8 mouse cellular contexts compared by ENCODE assay signal in the genomic region with DNA sequence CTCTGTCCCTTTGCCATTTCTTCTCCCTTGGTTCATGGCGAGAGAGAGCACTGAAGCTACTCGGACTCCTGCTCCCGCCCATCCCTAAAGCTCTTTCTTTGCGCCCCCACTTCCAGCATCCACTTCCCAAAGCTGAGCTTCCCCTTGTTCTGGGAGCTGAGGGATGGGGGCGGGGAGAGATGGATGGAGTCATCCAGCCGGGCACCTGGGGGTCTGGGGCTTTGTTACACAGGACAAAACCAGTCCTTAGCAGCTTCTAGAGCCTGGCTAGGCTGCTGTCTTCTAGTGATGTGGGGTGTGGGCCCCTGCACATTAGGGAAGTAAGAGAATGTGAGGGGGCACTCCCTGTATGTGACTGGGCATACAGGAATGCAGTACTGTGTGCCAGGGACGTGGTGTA. TPM values are rescaled to one million over a fixed set of nuclear protein-coding genes. Genes with fewer than 3 reads are reported as not detected.
DNase-seq lines count a peak whose midpoint lies in the region; ATAC-seq and TF ChIP-seq lines count a peak whose summit lies in the region.

No protein-coding gene starts in this region.

- intact Hi-C loops in heart, postnatal 14 days (cut with DNase I), result no loop called here

- no peak for TF ChIP-seq CTCF in stomach, postnatal 0 days (IDR thresholded peaks at IDR 0.05; ENCODE audit: low read depth)

- no peaks in the 10 kb centered on the region for H3K4me1 ChIP-seq in heart, embryonic 13.5 days
- H3K4me1 ChIP-seq in ES-E14 (ENCODE audit: control insufficient read depth in 2 of 2, insufficient read depth in 2 of 2, low read length in 2 of 2, poor library complexity in 1 of 2), result peaks cover 0 to 2% of the 10 kb centered on the region in 2 experiments; a peak in 1 of 4 replicates
- no peaks in the 10 kb centered on the region for H3K4me1 ChIP-seq in limb, embryonic 11.5 days (ENCODE audit: control insufficient read depth, insufficient read depth, low read length)
- H3K4me1 ChIP-seq in stomach, postnatal 0 days (replicated peaks; ENCODE audit: control insufficient read depth, insufficient read depth), result no peaks in the 10 kb centered on the region

- no peak for ATAC-seq in heart, embryonic 13.5 days (ENCODE audit: extremely low read depth, insufficient number of reproducible peaks, low FRiP score, low TSS enrichment)
- ATAC-seq in limb, embryonic 11.5 days (ENCODE audit: insufficient number of reproducible peaks, low FRiP score, low TSS enrichment, low read depth), result peak; percentile 62
- ATAC-seq in stomach, postnatal 0 days (ENCODE audit: low FRiP score, low TSS enrichment), result peak; percentile 54; the same call in 1 of the 2 replicates

- peaks cover 25% of the 10 kb centered on the region for H3K27me3 ChIP-seq in heart, embryonic 13.5 days (replicated peaks)
- peaks cover 16% of the 10 kb centered on the region; the same call in 1 of the 2 replicates for H3K27me3 ChIP-seq in limb, embryonic 11.5 days (ENCODE audit: control insufficient read depth, insufficient read depth, low read length)
- H3K27me3 ChIP-seq in stomach, postnatal 0 days (ENCODE audit: control insufficient read depth, insufficient read depth, low read length), result no peaks in the 10 kb centered on the region

- H3K4me3 ChIP-seq in heart, embryonic 13.5 days, result peak overlapping the region; percentile 48
- H3K4me3 ChIP-seq in ES-E14 (ENCODE audit: insufficient read depth in 1 of 2, low read depth in 1 of 2, low read length in 2 of 2, poor library complexity in 1 of 2, severe bottlenecking in 1 of 2), result peak overlapping the region; percentile 54 to 60
- H3K4me3 ChIP-seq in limb, embryonic 11.5 days (ENCODE audit: low read depth, low read length), result peak overlapping the region; percentile 31
- peak overlapping the region; percentile 28 for H3K4me3 ChIP-seq in stomach, postnatal 0 days (ENCODE audit: low read depth, low read length)

- H3K9ac ChIP-seq in heart, embryonic 13.5 days, result peak overlapping the region; percentile 69
- no peak overlapping the region for H3K9ac ChIP-seq in ES-E14 (ENCODE audit: insufficient read depth, low read depth, low read length, poor library complexity, severe bottlenecking)
- H3K9ac ChIP-seq in limb, embryonic 11.5 days (ENCODE audit: low read length), result peak overlapping the region; percentile 65; the same call in 1 of the 2 replicates
- H3K9ac ChIP-seq in stomach, postnatal 0 days (ENCODE audit: low read length), result no peak overlapping the region

- no peaks in the 10 kb centered on the region for H3K9me3 ChIP-seq in heart, embryonic 13.5 days
- no peaks in the 10 kb centered on the region for H3K9me3 ChIP-seq in ES-E14 (ENCODE audit: control insufficient read depth, insufficient read depth, low read depth, low read length)
- no peaks in the 10 kb centered on the region for H3K9me3 ChIP-seq in limb, embryonic 11.5 days (ENCODE audit: control insufficient read depth, low read length)
- H3K9me3 ChIP-seq in stomach, postnatal 0 days (ENCODE audit: control insufficient read depth, low read length), result no peaks in the 10 kb centered on the region

- no peak overlapping the region for H3K27ac ChIP-seq in heart, embryonic 13.5 days (replicated peaks)
- H3K27ac ChIP-seq in ES-E14 (ENCODE audit: insufficient read depth, low read depth, low read length, poor library complexity, severe bottlenecking), result no peak overlapping the region
- no peak overlapping the region for H3K27ac ChIP-seq in limb, embryonic 11.5 days (replicated peaks; ENCODE audit: low read depth, low read length)
- H3K27ac ChIP-seq in stomach, postnatal 0 days (replicated peaks), result no peak overlapping the region

- peak overlapping the region; percentile 72 for H3K4me2 ChIP-seq in heart, embryonic 13.5 days
- H3K4me2 ChIP-seq in limb, embryonic 11.5 days (ENCODE audit: low read depth, severe bottlenecking), result peak overlapping the region; percentile 57
- H3K4me2 ChIP-seq in stomach, postnatal 0 days (replicated peaks; ENCODE audit: low read depth), result peak overlapping the region; percentile 53

- no peaks in the 10 kb centered on the region for H3K36me3 ChIP-seq in heart, embryonic 13.5 days
- no peaks in the 10 kb centered on the region for H3K36me3 ChIP-seq in ES-E14 (ENCODE audit: control insufficient read depth, insufficient read depth, low read length, poor library complexity, severe bottlenecking)
- H3K36me3 ChIP-seq in limb, embryonic 11.5 days (ENCODE audit: control insufficient read depth, insufficient read depth, low read length), result no peaks in the 10 kb centered on the region
- H3K36me3 ChIP-seq in stomach, postnatal 0 days (ENCODE audit: control insufficient read depth, insufficient read depth, low read length), result no peaks in the 10 kb centered on the region

- no peak for TF ChIP-seq EP300 in stomach, postnatal 0 days (optimal IDR thresholded peaks at IDR 0.05)

- no peak for DNase-seq in heart, postnatal 14 days
- no peak for DNase-seq in ES-E14 (ENCODE audit: low read depth, low spot score)
- DNase-seq in forelimb bud, embryonic 11.5 days (ENCODE audit: low read depth, low spot score), result peak; percentile 4
- DNase-seq in limb, embryonic 11.5 days (ENCODE audit: low spot score), result peak; percentile 36
- no peak for DNase-seq in stomach, postnatal 0 days (ENCODE audit: low spot score)
- DNase-seq in kidney, postnatal 25 days, result no peak
- no peak for DNase-seq in spleen, postnatal 4 days (ENCODE audit: low spot score in 2 of 2)

- in situ Hi-C loops in ES-E14 (cut with MboI; ENCODE audit: low sequenced_read_pairs in 2 of 2, unreplicated experiment in 2 of 2), result no loop called here

- 14% methylated on average over 6 of the region's 7 CpGs for WGBS in heart, embryonic 13.5 days
- WGBS in limb, embryonic 11.5 days, result 14% methylated on average over 7 of the region's 7 CpGs
- 21% methylated on average over 7 of the region's 7 CpGs for WGBS in stomach, postnatal 0 days

TF ChIP-seq in ES-E14, 5 proteins besides CTCF, POLR2A, EP300 and RAD21:
- TF ChIP-seq HCFC1 (IDR thresholded peaks at IDR 0.05; ENCODE audit: borderline replicate concordance, insufficient read depth, low read length), result no peak
- no peak for TF ChIP-seq ZC3H11A (IDR thresholded peaks at IDR 0.05; ENCODE audit: borderline replicate concordance, low read depth, low read length)
- no peak for TF ChIP-seq CHD2 (IDR thresholded peaks at IDR 0.05; ENCODE audit: low read depth, low read length)
- TF ChIP-seq MAFK (IDR thresholded peaks at IDR 0.05; ENCODE audit: insufficient read depth, low read depth, low read length), result no peak
- TF ChIP-seq ZNF384 (IDR thresholded peaks at IDR 0.05; ENCODE audit: low read depth, low read length), result no peak

RNA-seq across cellular contexts. Expression of gene Pak3, which starts 0.5 kb away (rescaled TPM):
- 4.9 and 8.6 TPM in 2 replicates for polyA plus RNA-seq in heart, embryonic 13.5 days (2015; fragmentation: Nextera tagmentation; extraction: Ambion mirVana)
- 1 to 10 TPM in 1 of 2 experiments, under 1 TPM in 1; 0.98 to 1.8 TPM for total RNA-seq in heart, postnatal 14 days (2021)
- 2.2 TPM in 2 replicates for total RNA-seq in ES-E14 (2012; rRNA removed)
- 10.9 and 12.9 TPM in 2 replicates for polyA plus RNA-seq in limb, embryonic 11.5 days (2014; fragmentation: Nextera tagmentation; extraction: Ambion mirVana)
- polyA plus RNA-seq in stomach, postnatal 0 days (2015; fragmentation: Nextera tagmentation; extraction: Ambion mirVana), result 2.0 TPM in 2 replicates

Comparison
In these comparisons a context has a peak if more than half of its experiments do, and no peak if none do; other contexts are left out.
1. H3K9ac ChIP-seq: peak in heart, embryonic 13.5 days (single experiment) and limb, embryonic 11.5 days (single experiment); none in ES-E14 (single experiment) and stomach, postnatal 0 days (single experiment).
2. DNase-seq: peak in forelimb bud, embryonic 11.5 days (single experiment) and limb, embryonic 11.5 days (single experiment); none in heart, postnatal 14 days (0 of 2), ES-E14 (single experiment), stomach, postnatal 0 days (single experiment), kidney, postnatal 25 days (0 of 2) and spleen, postnatal 4 days (0 of 2).
3. Peak in every context shown above with its lines, with median percentiles within 50 percentile points of each other: H3K4me2 ChIP-seq and H3K4me3 ChIP-seq.